Mouse (Mus musculus): ENCODE data around the gene Slc17a9. TPM values are rescaled to one million over a fixed set of nuclear protein-coding genes. Genes with fewer than 3 reads are reported as not detected.

Slc17a9 gene
- polyA plus RNA-seq, 1 experiment from 2014 or later, result 0.61 TPM

DNA sequence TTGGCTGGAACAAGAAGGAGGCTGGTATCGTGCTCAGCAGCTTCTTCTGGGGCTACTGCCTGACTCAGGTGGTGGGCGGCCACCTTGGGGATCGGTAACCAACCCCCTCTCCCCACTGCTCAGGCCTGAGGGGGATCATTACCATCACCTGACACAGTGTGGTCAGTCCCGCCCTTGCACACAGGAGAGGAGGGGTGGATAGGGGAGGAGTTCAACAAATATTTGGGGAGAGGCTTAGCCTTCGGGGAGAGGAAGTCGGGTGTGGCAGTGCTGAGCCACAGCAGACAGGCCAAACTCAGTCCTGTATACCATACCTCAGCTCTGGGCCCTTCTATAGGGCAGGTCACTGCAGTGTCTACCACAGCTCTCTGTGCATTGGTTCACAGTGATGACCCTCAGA, 6.9 kb downstream of the Slc17a9 start:
- Histone ChIP-seq H3K9ac (ENCODE audit: low read depth, low read length) (no peak overlapping the region), H3K4me3 (replicated peaks; ENCODE audit: low read depth, low read length) (no peak overlapping the region), H3K36me3 (ENCODE audit: insufficient read depth, low read length) (no peaks in the 10 kb centered on the region), H3K4me2 (ENCODE audit: low read length) (no peak overlapping the region), H3K27ac (no peak overlapping the region), H3K9me3 (replicated peaks; ENCODE audit: low read length) (no peaks in the 10 kb centered on the region), H3K4me1 (replicated peaks; ENCODE audit: insufficient read depth, low read length) (no peaks in the 10 kb centered on the region), H3K27me3 (ENCODE audit: insufficient read depth, low read length) (no peaks in the 10 kb centered on the region)
- ATAC-seq (replicated peaks; ENCODE audit: low FRiP score, low read depth), result no peak
- 56% methylated on average over 6 of the region's 6 CpGs for WGBS
- no peak for TF ChIP-seq CTCF (IDR thresholded peaks at IDR 0.05; ENCODE audit: low read depth)
- DNase-seq (ENCODE audit: low spot score), result no peak

DNA sequence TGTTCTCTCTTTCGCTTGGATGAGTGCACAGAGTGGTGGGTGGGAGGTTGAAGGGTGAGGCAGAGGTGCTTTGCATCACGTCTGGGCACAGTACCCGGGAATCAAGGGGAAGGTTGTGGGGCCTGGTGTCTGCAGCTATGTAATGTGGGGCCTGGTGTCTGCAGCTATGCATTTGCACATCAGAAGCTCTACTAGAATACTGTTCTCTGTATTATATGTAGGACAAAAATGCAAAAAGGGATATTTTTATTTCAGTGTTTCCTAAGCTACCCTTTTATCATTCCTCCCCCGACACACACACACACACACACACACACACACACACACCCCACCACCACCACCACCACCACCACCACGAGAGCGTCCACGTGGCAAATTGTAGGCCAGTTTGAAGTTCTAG, 10.2 kb downstream of the Slc17a9 start:
- 76% methylated on average over 7 of the region's 7 CpGs for WGBS
- H3K27ac ChIP-seq, result no peak overlapping the region
- no peak overlapping the region for H3K9ac ChIP-seq (ENCODE audit: low read depth, low read length)
- H3K4me2 ChIP-seq (ENCODE audit: low read length), result no peak overlapping the region
- no peak for ATAC-seq (replicated peaks; ENCODE audit: low FRiP score, low read depth)
- no peaks in the 10 kb centered on the region for H3K4me1 ChIP-seq (replicated peaks; ENCODE audit: insufficient read depth, low read length)
- H3K27me3 ChIP-seq (ENCODE audit: insufficient read depth, low read length), result no peaks in the 10 kb centered on the region
- no peak for TF ChIP-seq CTCF (IDR thresholded peaks at IDR 0.05; ENCODE audit: low read depth)
- DNase-seq (ENCODE audit: low spot score), result no peak
- H3K36me3 ChIP-seq (ENCODE audit: insufficient read depth, low read length), result no peaks in the 10 kb centered on the region
- no peak overlapping the region for H3K4me3 ChIP-seq (replicated peaks; ENCODE audit: low read depth, low read length)
- no peaks in the 10 kb centered on the region for H3K9me3 ChIP-seq (replicated peaks; ENCODE audit: low read length)

DNA sequence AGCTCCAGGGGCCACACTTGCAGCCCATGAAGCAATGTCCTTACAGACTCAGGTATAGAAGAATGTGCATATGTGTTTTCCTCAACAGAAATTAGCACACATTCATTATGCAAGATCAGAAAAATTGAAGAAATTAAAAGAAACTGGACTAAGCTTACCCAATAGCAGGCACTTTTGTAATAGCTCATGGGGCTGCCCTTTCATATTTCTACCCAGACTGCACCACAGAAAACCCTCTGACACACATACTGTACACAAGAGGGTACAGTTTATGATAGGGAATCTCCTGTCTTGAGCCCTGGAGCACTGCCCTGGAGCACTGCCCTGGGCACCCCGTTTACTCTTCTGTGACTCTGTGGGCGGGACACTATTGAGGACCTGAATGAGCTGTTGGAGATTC, 12.9 kb downstream of the Slc17a9 start:
- Histone ChIP-seq H3K9me3 (replicated peaks; ENCODE audit: low read length) (no peaks in the 10 kb centered on the region), H3K4me1 (replicated peaks; ENCODE audit: insufficient read depth, low read length) (no peaks in the 10 kb centered on the region), H3K27ac (no peak overlapping the region), H3K9ac (ENCODE audit: low read depth, low read length) (no peak overlapping the region), H3K4me2 (ENCODE audit: low read length) (no peak overlapping the region), H3K4me3 (replicated peaks; ENCODE audit: low read depth, low read length) (no peak overlapping the region), H3K36me3 (ENCODE audit: insufficient read depth, low read length) (no peaks in the 10 kb centered on the region), H3K27me3 (ENCODE audit: insufficient read depth, low read length) (no peaks in the 10 kb centered on the region)
- TF ChIP-seq CTCF (IDR thresholded peaks at IDR 0.05; ENCODE audit: low read depth), result no peak
- no peak for ATAC-seq (replicated peaks; ENCODE audit: low FRiP score, low read depth)
- 70% methylated on average over 2 of the region's 2 CpGs for WGBS
- DNase-seq (ENCODE audit: low spot score), result no peak

DNA sequence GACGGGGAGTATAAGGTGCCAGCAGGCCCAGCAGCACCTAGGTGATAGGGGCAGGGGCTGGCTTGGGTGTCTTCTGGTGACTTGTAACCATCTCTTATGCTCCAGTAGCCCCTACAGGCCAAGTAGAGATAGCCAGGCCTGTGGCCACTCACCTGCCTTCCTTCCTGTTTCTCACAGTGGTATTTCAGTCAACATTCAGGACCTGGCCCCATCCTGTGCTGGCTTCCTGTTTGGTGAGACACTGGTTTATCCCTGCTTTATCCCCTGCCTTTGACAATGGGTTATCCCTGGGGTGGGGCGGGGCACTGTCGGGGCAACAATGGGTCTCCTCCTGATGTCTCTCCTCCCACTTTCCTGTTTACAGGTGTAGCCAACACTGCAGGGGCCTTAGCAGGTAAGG, 15.3 kb downstream of the Slc17a9 start:
- no peak overlapping the region for H3K27ac ChIP-seq
- H3K9me3 ChIP-seq (replicated peaks; ENCODE audit: low read length), result no peaks in the 10 kb centered on the region
- no peak for ATAC-seq (replicated peaks; ENCODE audit: low FRiP score, low read depth)
- TF ChIP-seq CTCF (IDR thresholded peaks at IDR 0.05; ENCODE audit: low read depth), result no peak
- 46% methylated on average over 3 of the region's 3 CpGs for WGBS
- H3K9ac ChIP-seq (ENCODE audit: low read depth, low read length), result no peak overlapping the region
- H3K4me2 ChIP-seq (ENCODE audit: low read length), result no peak overlapping the region
- no peaks in the 10 kb centered on the region for H3K36me3 ChIP-seq (ENCODE audit: insufficient read depth, low read length)
- no peaks in the 10 kb centered on the region for H3K4me1 ChIP-seq (replicated peaks; ENCODE audit: insufficient read depth, low read length)
- no peaks in the 10 kb centered on the region for H3K27me3 ChIP-seq (ENCODE audit: insufficient read depth, low read length)
- no peak for DNase-seq (ENCODE audit: low spot score)
- H3K4me3 ChIP-seq (replicated peaks; ENCODE audit: low read depth, low read length), result no peak overlapping the region

DNA sequence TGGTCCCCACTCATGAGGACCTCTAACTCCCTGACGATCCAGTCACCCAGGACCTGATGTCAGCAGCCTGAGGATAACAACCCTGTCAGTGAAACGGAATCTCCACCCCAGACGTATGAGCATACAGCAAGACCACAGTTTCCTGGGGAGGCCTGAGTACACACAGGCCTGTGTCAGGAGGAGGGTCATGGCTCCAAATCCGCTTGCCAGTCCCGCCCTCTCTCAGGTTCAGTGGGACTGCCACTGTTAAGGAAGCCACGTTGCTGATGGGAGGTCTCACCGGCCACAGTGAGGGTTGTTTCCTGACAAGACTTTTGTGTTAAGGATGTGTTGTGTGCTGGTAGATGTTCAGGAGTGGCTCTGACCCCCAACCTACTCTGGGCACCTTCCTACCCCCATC, 16.4 kb downstream of the Slc17a9 start:
- H3K27me3 ChIP-seq (ENCODE audit: insufficient read depth, low read length), result no peaks in the 10 kb centered on the region
- no peak overlapping the region for H3K9ac ChIP-seq (ENCODE audit: low read depth, low read length)
- TF ChIP-seq CTCF (IDR thresholded peaks at IDR 0.05; ENCODE audit: low read depth), result no peak
- H3K27ac ChIP-seq, result no peak overlapping the region
- H3K36me3 ChIP-seq (ENCODE audit: insufficient read depth, low read length), result no peaks in the 10 kb centered on the region
- WGBS, result 62% methylated on average over 7 of the region's 7 CpGs
- H3K4me1 ChIP-seq (replicated peaks; ENCODE audit: insufficient read depth, low read length), result no peaks in the 10 kb centered on the region
- H3K4me2 ChIP-seq (ENCODE audit: low read length), result no peak overlapping the region
- no peak overlapping the region for H3K4me3 ChIP-seq (replicated peaks; ENCODE audit: low read depth, low read length)
- H3K9me3 ChIP-seq (replicated peaks; ENCODE audit: low read length), result no peaks in the 10 kb centered on the region
- ATAC-seq (replicated peaks; ENCODE audit: low FRiP score, low read depth), result no peak
- DNase-seq (ENCODE audit: low spot score), result no peak

DNA sequence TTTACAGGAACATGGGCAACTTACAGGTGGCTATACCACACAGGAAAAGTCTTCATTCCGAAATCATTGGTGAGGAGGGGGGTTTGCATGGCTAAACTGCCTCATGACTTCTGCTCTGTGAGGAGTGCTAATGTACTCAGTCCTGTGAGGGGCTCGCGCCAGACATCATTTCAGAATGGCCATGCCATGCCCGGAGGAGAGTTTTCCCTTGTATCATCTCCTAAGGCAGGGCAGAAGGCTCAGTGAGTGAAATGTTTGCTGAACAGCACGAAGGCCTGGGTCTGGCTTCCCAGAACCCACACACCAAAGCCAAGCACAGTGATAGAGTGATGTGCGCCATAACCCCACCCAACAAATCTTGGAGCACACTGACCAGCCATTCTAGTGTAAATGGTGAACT, 17.8 kb downstream of the Slc17a9 start:
- H3K9ac ChIP-seq (ENCODE audit: low read depth, low read length), result no peak overlapping the region
- no peak for TF ChIP-seq CTCF (IDR thresholded peaks at IDR 0.05; ENCODE audit: low read depth)
- WGBS, result 87% methylated on average over 6 of the region's 6 CpGs
- no peaks in the 10 kb centered on the region for H3K36me3 ChIP-seq (ENCODE audit: insufficient read depth, low read length)
- no peak overlapping the region for H3K27ac ChIP-seq
- H3K9me3 ChIP-seq (replicated peaks; ENCODE audit: low read length), result no peaks in the 10 kb centered on the region
- no peaks in the 10 kb centered on the region for H3K27me3 ChIP-seq (ENCODE audit: insufficient read depth, low read length)
- DNase-seq (ENCODE audit: low spot score), result no peak
- no peak for ATAC-seq (replicated peaks; ENCODE audit: low FRiP score, low read depth)
- H3K4me2 ChIP-seq (ENCODE audit: low read length), result no peak overlapping the region
- no peak overlapping the region for H3K4me3 ChIP-seq (replicated peaks; ENCODE audit: low read depth, low read length)
- H3K4me1 ChIP-seq (replicated peaks; ENCODE audit: insufficient read depth, low read length), result no peaks in the 10 kb centered on the region

DNA sequence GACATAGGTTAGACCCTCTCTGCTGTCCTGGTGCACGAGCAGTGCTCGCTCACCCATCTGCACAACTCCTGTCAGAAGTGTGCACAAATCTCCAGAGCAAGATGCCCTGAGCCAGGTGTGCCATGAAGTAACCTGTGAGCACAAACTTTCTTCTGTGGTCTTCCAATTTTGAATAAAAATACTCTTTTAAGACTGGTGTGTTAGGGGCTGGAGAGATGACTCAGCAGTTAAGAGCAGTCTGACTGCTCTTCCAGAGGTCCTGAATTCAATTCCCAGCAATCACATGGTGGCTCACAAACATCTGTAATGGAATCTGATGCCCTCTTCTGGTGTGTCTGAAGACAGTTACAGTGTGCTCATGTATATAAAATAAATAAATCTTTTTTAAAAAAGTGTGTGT, 18.3 kb downstream of the Slc17a9 start:
- Histone ChIP-seq H3K36me3 (ENCODE audit: insufficient read depth, low read length) (no peaks in the 10 kb centered on the region), H3K27me3 (ENCODE audit: insufficient read depth, low read length) (no peaks in the 10 kb centered on the region), H3K4me3 (replicated peaks; ENCODE audit: low read depth, low read length) (no peak overlapping the region), H3K27ac (no peak overlapping the region), H3K4me1 (replicated peaks; ENCODE audit: insufficient read depth, low read length) (no peaks in the 10 kb centered on the region), H3K4me2 (ENCODE audit: low read length) (no peak overlapping the region), H3K9me3 (replicated peaks; ENCODE audit: low read length) (no peaks in the 10 kb centered on the region), H3K9ac (ENCODE audit: low read depth, low read length) (no peak overlapping the region)
- DNase-seq (ENCODE audit: low spot score), result no peak
- WGBS, result 84% methylated on average over 2 of the region's 2 CpGs
- no peak for ATAC-seq (replicated peaks; ENCODE audit: low FRiP score, low read depth)
- TF ChIP-seq CTCF (IDR thresholded peaks at IDR 0.05; ENCODE audit: low read depth), result no peak

Measured in kidney, postnatal 0 days (tissue).